Mouse (Mus musculus) heart, postnatal 0 days (tissue): ENCODE measurements at regions not wholly inside any gene's neighbourhood (a gene's known extent, or its start where the extent isn't known, plus 50 kb on each side); places are given as distances from the start of the nearest gene placed in this dataset.

Experiments used
- CTCF ChIP-seq: IDR thresholded peaks from 2 replicates; pipeline ENCODE4 v1.5.1; 2016; ENCODE audit warnings: antibody characterized with exemption, control low read depth, low read depth
- EP300 ChIP-seq: IDR thresholded peaks from 2 replicates; pipeline ENCODE4 v1.6.1; 2016; ENCODE audit warnings: antibody characterized with exemption, low read depth

DNA sequence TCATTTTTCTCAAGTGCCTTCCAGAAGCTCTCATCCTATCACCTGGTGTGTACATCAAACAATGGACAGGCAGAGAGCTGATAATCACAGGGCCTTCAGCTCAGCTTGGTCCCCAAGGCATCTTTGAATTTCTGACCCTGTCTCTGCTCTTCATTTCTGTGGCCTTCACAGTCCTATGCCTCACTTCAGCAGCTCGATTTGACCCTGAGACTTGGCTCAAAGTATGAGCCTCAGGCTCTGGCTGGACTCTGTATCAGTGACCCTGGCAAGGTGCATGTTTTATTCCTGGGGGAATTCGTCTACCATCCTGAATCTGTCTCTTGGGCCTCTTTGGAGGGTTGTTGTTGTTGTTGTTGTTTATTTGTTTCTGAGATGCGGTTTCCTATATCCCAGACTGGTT is 60.6 kb upstream of the Gm10260 start:
- no peak for TF ChIP-seq CTCF
- no peak for TF ChIP-seq EP300
